Mouse (Mus musculus): ENCODE data around the gene Hmcn1.
A peak's percentile ranks its signal among the peaks of the same experiment; 100 is the strongest.

Gene Hmcn1

GRCm38 (mm10) chr1:150783070-150783842 is 210.0 kb downstream of the Hmcn1 start:
- no peak for DNase-seq (ENCODE audit: inconsistent age in 2 of 2, low spot score in 1 of 2)

GRCm38 (mm10) chr1:150779902-150780301 is 213.3 kb downstream of the Hmcn1 start:
- peak in 1 of 2 experiments; percentile 31 for DNase-seq (ENCODE audit: inconsistent age in 2 of 2, low spot score in 1 of 2)

GRCm38 (mm10) chr1:150776741-150777140 is 216.5 kb downstream of the Hmcn1 start:
- no peak for DNase-seq (ENCODE audit: inconsistent age in 2 of 2, low spot score in 1 of 2)

- no peak for DNase-seq (ENCODE audit: inconsistent age in 2 of 2, low spot score in 1 of 2)
These were observed 217.5 kb downstream of the Hmcn1 start for GRCm38 (mm10) chr1:150775742-150776141.

- DNase-seq (ENCODE audit: inconsistent age in 2 of 2, low spot score in 1 of 2), result no peak
These were observed 220.3 kb downstream of the Hmcn1 start for GRCm38 (mm10) chr1:150772958-150773357.

- DNase-seq (ENCODE audit: inconsistent age in 2 of 2, low spot score in 1 of 2), result no peak
These were observed 222.2 kb downstream of the Hmcn1 start for GRCm38 (mm10) chr1:150770948-150771521.

GRCm38 (mm10) chr1:150769836-150770235 is 223.4 kb downstream of the Hmcn1 start:
- DNase-seq (ENCODE audit: inconsistent age in 2 of 2, low spot score in 1 of 2), result no peak

GRCm38 (mm10) chr1:150761678-150762077 is 231.6 kb downstream of the Hmcn1 start:
- no peak for DNase-seq (ENCODE audit: inconsistent age in 2 of 2, low spot score in 1 of 2)

- DNase-seq (ENCODE audit: inconsistent age in 2 of 2, low spot score in 1 of 2), result no peak
These were observed 232.4 kb downstream of the Hmcn1 start for GRCm38 (mm10) chr1:150760801-150761331.

GRCm38 (mm10) chr1:150759476-150760079 is 233.7 kb downstream of the Hmcn1 start:
- peak; percentile 6 to 25 for DNase-seq (ENCODE audit: inconsistent age in 2 of 2, low spot score in 1 of 2)

GRCm38 (mm10) chr1:150753920-150754319 is 239.3 kb downstream of the Hmcn1 start:
- DNase-seq (ENCODE audit: inconsistent age in 2 of 2, low spot score in 1 of 2), result no peak

GRCm38 (mm10) chr1:150748783-150749182 is 244.5 kb downstream of the Hmcn1 start:
- no peak for DNase-seq (ENCODE audit: inconsistent age in 2 of 2, low spot score in 1 of 2)

- no peak for DNase-seq (ENCODE audit: inconsistent age in 2 of 2, low spot score in 1 of 2)
These were observed 245.5 kb downstream of the Hmcn1 start for GRCm38 (mm10) chr1:150747771-150748170.

- no peak for DNase-seq (ENCODE audit: inconsistent age in 2 of 2, low spot score in 1 of 2)
These were observed 250.0 kb downstream of the Hmcn1 start for GRCm38 (mm10) chr1:150743097-150743843.

- no peak for DNase-seq (ENCODE audit: inconsistent age in 2 of 2, low spot score in 1 of 2)
These were observed 250.7 kb downstream of the Hmcn1 start for GRCm38 (mm10) chr1:150742376-150743087.

- no peak for DNase-seq (ENCODE audit: inconsistent age in 2 of 2, low spot score in 1 of 2)
These were observed 281.8 kb downstream of the Hmcn1 start for GRCm38 (mm10) chr1:150711438-150711837.

- DNase-seq (ENCODE audit: inconsistent age in 2 of 2, low spot score in 1 of 2), result no peak
These were observed 286.7 kb downstream of the Hmcn1 start for GRCm38 (mm10) chr1:150706502-150706901.

GRCm38 (mm10) chr1:150697749-150698148 is 295.5 kb downstream of the Hmcn1 start:
- DNase-seq (ENCODE audit: inconsistent age in 2 of 2, low spot score in 1 of 2), result no peak

- DNase-seq (ENCODE audit: inconsistent age in 2 of 2, low spot score in 1 of 2), result peak in 1 of 2 experiments; percentile 20
These were observed 311.2 kb downstream of the Hmcn1 start for GRCm38 (mm10) chr1:150682044-150682443.

GRCm38 (mm10) chr1:150681433-150681832 is 311.8 kb downstream of the Hmcn1 start:
- DNase-seq (ENCODE audit: inconsistent age in 2 of 2, low spot score in 1 of 2), result no peak
